Mouse (Mus musculus) mouse trophoblast stem cell (cell line): ENCODE measurements around the gene Tulp1.
"Not testable (repeated sequence)": the region's sequence is repeated elsewhere in the genome, so short reads cannot be mapped to it uniquely, and the experiment has no call there.

Experiments
- in situ Hi-C, 2 experiments: fragments of 300-500 bp; cut with MseI, MboI; formaldehyde crosslinking; loops; 2 replicates in 1 of 2; 3 replicates in 1 of 2; pipeline ENCODE4 v1.15.1; 2025

The Tulp1 gene

DNA sequence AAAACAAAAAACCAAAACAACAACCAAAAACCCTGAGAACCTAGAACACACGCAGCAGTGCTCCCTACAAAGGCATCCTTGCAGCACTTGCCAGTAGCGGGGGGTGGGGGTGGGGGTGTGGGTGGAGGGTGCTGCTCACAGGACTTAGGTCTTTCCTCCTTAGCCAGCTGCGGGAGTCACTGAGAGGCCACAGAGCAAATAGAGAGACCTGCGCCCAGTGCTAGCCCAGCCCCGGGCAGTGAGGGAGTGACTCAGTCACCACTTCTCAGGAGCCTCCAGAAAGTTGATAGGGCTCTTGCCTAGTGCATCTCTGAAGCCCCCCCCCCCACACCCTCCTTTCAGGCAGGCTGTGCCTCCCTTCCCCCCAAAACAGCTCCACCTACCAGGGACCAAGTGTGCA lies 4.0 kb upstream of the Tulp1 start:
- in situ Hi-C loops: no loop called here

DNA sequence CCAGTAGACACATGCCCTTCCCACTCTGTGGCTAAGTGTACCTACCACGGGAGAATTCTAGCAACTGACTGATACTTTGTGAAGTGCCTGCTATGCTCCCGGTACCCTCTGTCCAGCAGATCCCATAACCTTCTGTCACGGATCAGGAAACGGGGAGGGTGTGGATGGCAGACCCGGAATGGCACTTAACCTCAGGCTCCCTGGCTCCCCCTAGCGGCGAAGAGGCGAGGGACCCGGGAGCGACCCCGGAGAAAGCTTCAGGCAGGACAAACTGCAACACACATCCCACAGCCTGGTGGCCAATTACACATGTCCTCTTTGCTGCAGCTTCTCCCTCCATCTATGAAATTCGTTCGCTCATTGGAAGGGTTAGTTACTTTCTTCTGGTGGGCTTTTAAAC lies 3.4 kb upstream of the Tulp1 start:
- in situ Hi-C loops: no loop called here

GRCm38 (mm10) chr17:28363507-28363906 lies 1.5 kb downstream of the Tulp1 start:
- in situ Hi-C loops: no loop called here

DNA sequence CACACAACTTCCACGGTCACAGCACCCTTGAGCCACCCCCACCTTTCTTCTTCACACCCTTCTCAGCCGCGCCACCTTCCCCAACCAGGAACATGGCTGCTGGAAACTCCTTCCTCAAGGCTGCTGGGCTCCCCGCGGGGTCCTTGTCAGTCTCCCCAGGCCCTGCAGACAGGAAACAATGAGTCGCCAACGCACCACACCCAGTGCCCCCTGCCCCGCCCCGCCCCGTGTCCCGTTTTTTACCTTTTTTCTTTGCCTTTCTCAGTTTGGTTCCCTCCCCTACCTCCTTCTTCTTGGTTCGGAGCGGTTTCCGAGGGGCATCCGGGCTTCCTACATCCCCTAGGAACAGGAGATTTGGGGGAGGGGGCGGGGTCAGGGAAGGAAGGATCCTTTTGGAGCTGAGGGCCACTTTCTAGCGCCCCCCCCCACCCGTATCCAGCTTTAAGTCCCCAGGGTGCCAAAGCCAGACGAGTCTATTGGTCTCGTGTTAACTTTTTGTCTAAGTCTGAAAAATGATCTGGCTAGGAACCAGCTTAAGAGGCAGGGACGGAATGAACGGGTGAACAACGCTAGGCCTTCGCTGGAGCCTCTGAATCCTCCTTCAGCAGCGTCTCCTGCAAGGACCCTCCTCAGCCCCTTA lies 2.2 kb downstream of the Tulp1 start:
- in situ Hi-C loops: no loop called here

- in situ Hi-C loops: no loop called here
Measured at GRCm38 (mm10) chr17:28361921-28362652, 2.9 kb downstream of the Tulp1 start.

DNA sequence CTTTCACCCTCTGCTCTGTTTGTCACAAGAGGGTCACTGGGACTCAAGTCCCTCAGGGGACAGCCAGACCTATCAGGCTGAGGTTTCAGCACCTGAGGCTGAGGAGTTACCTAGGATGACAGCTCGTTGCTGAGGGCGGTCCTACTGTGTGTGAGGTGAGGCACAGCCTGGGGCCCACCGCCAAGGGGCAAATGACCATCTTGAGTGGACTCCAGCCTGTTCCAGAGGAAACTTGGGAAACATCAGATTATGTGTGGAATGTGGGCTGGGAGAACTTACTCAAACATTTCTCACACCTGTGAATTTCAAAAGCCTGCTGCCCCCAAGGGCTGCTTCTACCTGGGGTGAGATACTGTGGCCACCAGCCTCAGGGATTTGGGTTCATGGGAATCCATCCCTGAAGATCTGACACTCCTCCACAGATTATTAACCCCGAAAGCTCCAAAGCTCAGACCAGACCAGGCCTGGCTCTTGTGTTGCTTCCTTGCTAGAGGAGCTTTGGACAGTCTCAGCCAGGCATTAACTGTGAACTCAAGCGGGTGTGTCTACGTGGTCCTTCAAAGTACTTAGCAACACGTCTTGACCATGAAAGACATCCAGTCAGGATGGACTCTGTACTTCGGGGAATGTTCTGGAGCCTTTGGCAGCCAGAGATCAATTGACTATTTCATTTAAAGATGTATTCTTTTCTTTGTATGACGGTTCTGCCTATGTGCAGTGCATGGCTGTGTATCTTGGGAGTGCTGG lies 4.3 kb downstream of the Tulp1 start:
- in situ Hi-C loops: no loop called here

GRCm38 (mm10) chr17:28358576-28359261 lies 6.3 kb downstream of the Tulp1 start:
- in situ Hi-C loops: not testable (repeated sequence)

- in situ Hi-C loops: no loop called here
Measured at GRCm38 (mm10) chr17:28355871-28356270, 9.2 kb downstream of the Tulp1 start.

- in situ Hi-C loops: no loop called here
Measured at GRCm38 (mm10) chr17:28352018-28352417, 13.0 kb downstream of the Tulp1 start.

- in situ Hi-C loops: no loop called here
Measured at GRCm38 (mm10) chr17:28351353-28351890, 13.6 kb downstream of the Tulp1 start.

- in situ Hi-C loops: no loop called here
Measured at GRCm38 (mm10) chr17:28350466-28351352, 14.3 kb downstream of the Tulp1 start, which contains the start of gene Tead3. Tead3 (minus strand) TSS chr17:28350817.

DNA sequence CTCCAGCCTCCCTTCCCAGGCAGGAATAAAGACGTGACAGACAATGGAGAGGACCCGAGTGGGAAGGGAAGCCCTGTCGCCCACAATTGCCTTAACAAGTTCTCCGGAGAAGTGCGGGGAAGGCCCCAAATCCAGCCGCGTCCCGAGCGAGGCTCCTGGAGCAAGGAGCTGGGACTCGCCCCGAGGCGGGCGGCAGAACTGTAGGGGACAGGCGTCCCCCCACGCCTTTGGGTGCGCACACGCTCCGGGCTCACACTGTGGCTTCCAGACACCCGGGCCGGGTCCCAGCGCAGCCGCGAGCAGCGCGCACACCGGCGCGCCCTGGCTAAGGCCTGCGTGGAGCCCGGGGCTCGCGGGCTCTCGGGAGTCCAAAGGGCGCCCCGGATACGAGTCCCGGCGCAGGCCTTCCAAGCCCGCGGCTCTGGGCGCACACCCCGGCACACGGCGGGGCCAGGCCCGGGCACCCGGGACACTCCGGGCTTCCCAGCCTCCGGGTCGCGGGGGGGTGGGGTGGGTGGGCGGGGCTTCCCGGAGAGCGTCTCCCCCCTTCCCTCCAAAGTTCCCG lies 15.0 kb downstream of the Tulp1 start:
- in situ Hi-C loops: no loop called here

- in situ Hi-C loops: no loop called here
Measured at GRCm38 (mm10) chr17:28349264-28349880, 15.7 kb downstream of the Tulp1 start.

- in situ Hi-C loops: no loop called here
Measured at GRCm38 (mm10) chr17:28348211-28348610, 16.8 kb downstream of the Tulp1 start.

GRCm38 (mm10) chr17:28347327-28347726 lies 17.7 kb downstream of the Tulp1 start:
- in situ Hi-C loops: no loop called here

DNA sequence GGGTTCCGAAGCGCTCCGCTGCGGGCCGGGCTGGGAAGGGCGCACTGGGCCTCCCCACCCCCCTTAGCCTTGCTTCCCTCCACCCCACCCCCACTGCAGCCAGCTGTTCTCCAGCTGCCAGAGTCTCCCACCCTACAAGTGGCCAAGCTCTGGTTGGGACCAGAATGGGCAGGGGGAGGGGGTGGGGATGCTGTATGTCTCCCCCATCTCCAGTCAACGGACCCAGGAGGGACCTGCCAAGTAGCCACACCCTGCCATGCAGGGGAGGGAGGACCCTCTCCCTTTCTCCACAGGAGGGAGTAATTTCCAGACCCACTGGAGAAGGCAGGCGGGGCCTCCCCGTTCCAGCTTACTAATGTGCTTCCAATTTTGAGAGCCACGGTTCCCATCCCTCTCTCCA lies 19.1 kb downstream of the Tulp1 start:
- in situ Hi-C loops: no loop called here

DNA sequence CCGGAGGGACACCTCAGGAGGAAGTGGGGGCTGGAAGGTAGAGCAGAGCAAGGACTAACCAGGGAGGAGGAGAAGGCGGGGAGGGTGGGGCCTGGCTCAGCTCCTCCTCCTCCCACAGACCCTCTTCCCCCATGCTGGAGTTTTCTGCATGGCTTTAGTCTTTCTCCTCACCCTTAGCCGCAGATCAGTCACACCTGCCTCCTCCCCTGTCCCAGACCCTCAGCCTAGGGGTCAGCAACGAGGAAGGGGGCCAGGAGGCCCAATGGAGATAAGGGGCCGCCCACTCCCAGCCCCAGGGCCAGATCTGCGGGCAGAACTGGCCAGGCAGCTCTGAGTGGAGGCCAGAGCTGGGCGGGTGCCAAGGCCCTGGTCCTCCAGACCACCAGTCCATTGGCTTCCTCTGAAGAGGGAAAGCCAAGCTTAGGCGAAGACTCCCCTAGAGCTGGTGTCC lies 19.7 kb downstream of the Tulp1 start:
- in situ Hi-C loops: no loop called here

GRCm38 (mm10) chr17:28344670-28345069 lies 20.4 kb downstream of the Tulp1 start:
- in situ Hi-C loops: no loop called here

- in situ Hi-C loops: no loop called here
Measured at GRCm38 (mm10) chr17:28344050-28344607, 20.9 kb downstream of the Tulp1 start.

DNA sequence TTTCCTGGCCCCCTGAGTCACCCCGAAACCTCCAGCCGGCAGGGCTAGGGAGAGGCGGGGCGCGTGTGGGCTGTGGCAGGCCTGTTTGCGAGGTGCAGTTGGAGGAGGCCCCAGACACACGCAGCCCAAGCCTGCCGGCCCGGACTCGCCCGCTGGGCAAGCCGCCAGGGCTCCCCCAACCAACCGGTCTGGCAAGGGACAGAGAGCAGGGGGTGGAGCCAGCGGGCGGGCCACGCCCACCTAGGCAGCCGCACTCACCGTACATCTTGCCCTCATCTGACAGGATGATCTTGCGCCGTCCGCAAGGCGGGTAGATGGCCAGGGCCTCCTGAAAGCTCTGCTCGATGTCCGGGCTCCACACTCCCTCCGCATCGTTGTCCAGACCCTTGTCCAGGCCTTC lies 23.9 kb downstream of the Tulp1 start:
- in situ Hi-C loops: no loop called here
